In genomic region chr7:80666198-80666915, GRCm38 (mm10) we compare ENCODE assay signal across 8 mouse cellular contexts. TPM values are rescaled to one million over a fixed set of nuclear protein-coding genes. Genes with fewer than 3 reads are reported as not detected.
A peak's percentile ranks its signal among the peaks of the same experiment; 100 is the strongest.
DNase-seq lines count a peak whose midpoint lies in the region; ATAC-seq and TF ChIP-seq lines count a peak whose summit lies in the region.

No protein-coding gene starts in this region.

- peak overlapping the region; percentile 89 for H3K27ac ChIP-seq in heart, embryonic 12.5 days (ENCODE audit: poor library complexity, severe bottlenecking)
- H3K27ac ChIP-seq in limb, embryonic 14.5 days (replicated peaks; ENCODE audit: low read depth, low read length): peak overlapping the region; percentile 45

- peaks cover 44% of the 10 kb centered on the region for H3K4me1 ChIP-seq in heart, embryonic 12.5 days (replicated peaks)
- H3K4me1 ChIP-seq in limb, embryonic 14.5 days (ENCODE audit: control insufficient read depth, insufficient read depth, low read length): peaks cover 21% of the 10 kb centered on the region

- H3K9me3 ChIP-seq in heart, embryonic 12.5 days (replicated peaks): no peaks in the 10 kb centered on the region
- no peaks in the 10 kb centered on the region for H3K9me3 ChIP-seq in limb, embryonic 14.5 days (ENCODE audit: control insufficient read depth, low read length)

- H3K4me3 ChIP-seq in heart, embryonic 12.5 days: no peak overlapping the region
- no peak overlapping the region for H3K4me3 ChIP-seq in limb, embryonic 14.5 days (replicated peaks; ENCODE audit: low read length)

- H3K36me3 ChIP-seq in heart, embryonic 12.5 days: 0 out of 2 replicates have a peak, but pooled peaks cover 4% of the 10 kb centered on the region
- no peaks in the 10 kb centered on the region; the same call in 1 of the 2 replicates for H3K36me3 ChIP-seq in limb, embryonic 14.5 days (ENCODE audit: control insufficient read depth, insufficient read depth, low read length)

- peak; percentile 15 for DNase-seq in kidney, adult 9 months
- no peak for DNase-seq in kidney, adult 18-20 months
- DNase-seq in limb, embryonic 14.5 days (ENCODE audit: low spot score): peak; percentile 81
- peak; percentile 76 for DNase-seq in skeletal muscle tissue, adult 2 months (ENCODE audit: low read depth, low spot score)
- no peak for DNase-seq in layer of hippocampus, adult 8-10 months (ENCODE audit: low spot score in 2 of 2)
- DNase-seq in MN1 (ENCODE audit: low spot score): no peak
- no peak for DNase-seq in right cerebral cortex, postnatal 4 days

- H3K4me2 ChIP-seq in heart, embryonic 12.5 days: peak overlapping the region; percentile 43
- no peak overlapping the region for H3K4me2 ChIP-seq in limb, embryonic 14.5 days (replicated peaks; ENCODE audit: low read depth, low read length, severe bottlenecking)

- TF ChIP-seq POLR2A in limb, embryonic 14.5 days (IDR thresholded peaks at IDR 0.05; ENCODE audit: borderline replicate concordance, extremely low read depth, insufficient read depth, insufficient read length): no peak

- no peaks in the 10 kb centered on the region for H3K27me3 ChIP-seq in heart, embryonic 12.5 days (replicated peaks)
- no peaks in the 10 kb centered on the region for H3K27me3 ChIP-seq in limb, embryonic 14.5 days (ENCODE audit: control insufficient read depth, insufficient read depth, low read length)

- 0 out of 2 replicates have a peak overlapping the region, but pooled peaks have one; percentile 44 for H3K9ac ChIP-seq in heart, embryonic 12.5 days
- H3K9ac ChIP-seq in limb, embryonic 14.5 days (ENCODE audit: low read depth, low read length, severe bottlenecking): no peak overlapping the region

- ATAC-seq in heart, embryonic 12.5 days (ENCODE audit: insufficient number of reproducible peaks, low FRiP score): no peak
- peak; percentile 79 for ATAC-seq in limb, embryonic 14.5 days (ENCODE audit: low FRiP score, low read depth)

- 45% methylated on average over 10 of the region's 10 CpGs for WGBS in heart, embryonic 12.5 days
- WGBS in limb, embryonic 14.5 days: 25% methylated on average over 10 of the region's 10 CpGs

RNA-seq across cellular contexts. Expression of gene Crtc3, which starts 22.3 kb away (rescaled TPM):
- 16.7 and 16.9 TPM in 2 replicates for polyA plus RNA-seq in heart, embryonic 12.5 days (2016; fragmentation: Nextera tagmentation; extraction: Ambion mirVana)
- polyA plus RNA-seq in limb, embryonic 14.5 days (2012; rRNA removed): 18.6 and 24.4 TPM in 2 replicates
- polyA plus RNA-seq in limb, embryonic 14.5 days (2014; fragmentation: Nextera tagmentation; extraction: Ambion mirVana): 26.4 and 29.9 TPM in 2 replicates
- total RNA-seq in layer of hippocampus, adult 8-10 months (2022): 10 to 100 TPM; 20.5 to 24.6 (median 21.8) TPM

Comparison
In these comparisons a context has a peak if more than half of its experiments do, and no peak if none do; other contexts are left out.
1. DNase-seq: peak in kidney, adult 9 months (single experiment), limb, embryonic 14.5 days (single experiment) and skeletal muscle tissue, adult 2 months (single experiment); none in kidney, adult 18-20 months (single experiment), layer of hippocampus, adult 8-10 months (0 of 2), MN1 (single experiment) and right cerebral cortex, postnatal 4 days (single experiment).